Mouse (Mus musculus) neural tube, embryonic 12.5 days (tissue): ENCODE results near the gene Atxn1. TPM values are rescaled to one million over a fixed set of nuclear protein-coding genes. Genes with fewer than 3 reads are reported as not detected.
A peak's percentile ranks its signal among the peaks of the same experiment; 100 is the strongest.

Experiments
- ATAC-seq: fragments of 200-750 bp; cut with Nextera tagmentation; 2 replicates; pipeline ENCODE4 v1.8.0; 2017; ENCODE audit warnings: low read depth, mild to moderate bottlenecking, moderate TSS enrichment, moderate library complexity; ENCODE audit not compliant: low FRiP score
- H3K27ac ChIP-seq: fragments of 300-500 bp; sonication (generic); 2 replicates; pipeline ENCODE4 v1.5.1; 2016
- H3K27me3 ChIP-seq: fragments of 300-500 bp; sonication (generic); replicated peaks from 2 replicates; pipeline ENCODE4 v1.6.1; 2016; ENCODE audit warnings: mild to moderate bottlenecking
- H3K36me3 ChIP-seq: fragments of 300-500 bp; sonication (generic); 2 replicates; pipeline ENCODE4 v1.6.1; 2016; ENCODE audit warnings: mild to moderate bottlenecking
- H3K4me1 ChIP-seq: fragments of 300-500 bp; sonication (generic); 2 replicates; pipeline ENCODE4 v1.6.1; 2016
- H3K4me2 ChIP-seq: fragments of 300-500 bp; sonication (generic); replicated peaks from 2 replicates; pipeline ENCODE4 v1.6.1; 2016; ENCODE audit warnings: mild to moderate bottlenecking
- H3K4me3 ChIP-seq: fragments of 300-500 bp; sonication (generic); 2 replicates; pipeline ENCODE4 v1.5.1; 2016
- H3K9ac ChIP-seq: fragments of 300-500 bp; sonication (generic); 2 replicates; pipeline ENCODE4 v1.6.1; 2016; ENCODE audit warnings: mild to moderate bottlenecking
- H3K9me3 ChIP-seq: fragments of 300-500 bp; sonication (generic); 2 replicates; pipeline ENCODE4 v1.6.1; 2016; ENCODE audit warnings: mild to moderate bottlenecking
- WGBS: fragments of 180-500 bp; shearing (Covaris S2); methylation state at CpG from one replicate; pipeline ENCODE4 v1.1.7; 2016; 5-methylcytosine and 5-hydroxymethylcytosine counted together
- polyA plus RNA-seq: library from polyadenylated mRNA; unstranded; fragments of >200 nt; fragmentation: Nextera tagmentation; extraction: Ambion mirVana; gene quantifications from 2 replicates; pipeline ENCODE4 v1.2.1, GENCODE M21; 2016

The Atxn1 gene
- polyA plus RNA-seq, 1 experiment from 2014 or later: 3.4 TPM

DNA sequence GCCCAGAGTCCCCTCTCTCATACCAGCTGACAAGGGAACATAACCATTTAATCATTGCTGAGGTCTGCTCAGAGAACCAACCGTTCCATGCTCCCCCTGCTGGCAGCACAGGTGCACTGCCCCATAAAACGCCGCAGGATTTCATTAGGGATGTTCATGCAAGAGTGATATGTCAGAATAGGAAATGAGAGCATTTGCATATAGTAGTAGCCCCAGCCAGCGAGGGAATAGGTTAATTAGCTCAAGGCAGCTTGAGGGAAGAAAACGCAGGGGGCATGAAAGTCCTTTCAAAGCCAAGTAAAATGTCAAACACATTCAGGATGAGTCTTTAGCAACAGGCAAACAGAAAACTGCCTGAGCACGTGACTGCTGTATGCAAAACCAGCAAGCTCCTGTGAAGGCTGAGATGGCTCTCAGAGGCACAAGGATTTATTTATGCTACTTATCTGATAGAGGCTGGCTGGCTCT, 393.0 kb downstream of the Atxn1 start:
- peaks cover 4% of the 10 kb centered on the region; the same call in 1 of the 2 replicates for H3K36me3 ChIP-seq
- no peaks in the 10 kb centered on the region for H3K9me3 ChIP-seq
- peak; percentile 58 for ATAC-seq
- H3K4me1 ChIP-seq: peaks cover 7% of the 10 kb centered on the region
- H3K27ac ChIP-seq: no peak overlapping the region
- H3K27me3 ChIP-seq: no peaks in the 10 kb centered on the region
- 1% methylated on average over 6 of the region's 6 CpGs for WGBS
- no peak overlapping the region for H3K9ac ChIP-seq
- no peak overlapping the region for H3K4me2 ChIP-seq
- H3K4me3 ChIP-seq: no peak overlapping the region

DNA sequence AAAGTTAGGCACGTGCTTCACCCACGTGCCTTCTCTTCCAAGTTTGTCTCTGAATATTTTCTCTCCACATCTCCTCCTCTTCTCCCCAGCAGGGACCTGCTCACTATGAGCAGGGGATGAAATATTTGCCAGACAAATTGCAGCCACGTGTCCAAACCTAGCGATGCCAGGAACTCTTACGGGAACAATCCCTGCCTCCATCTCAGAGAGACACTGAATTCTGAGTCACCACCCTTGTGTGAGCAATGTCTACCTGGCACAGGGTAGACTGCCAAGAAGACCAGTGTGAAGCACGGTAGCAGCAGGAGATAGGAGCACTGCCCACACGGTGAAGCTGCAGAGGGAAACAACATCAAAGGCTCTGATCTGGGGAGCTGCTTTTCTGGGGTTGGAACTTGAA, 394.9 kb downstream of the Atxn1 start:
- H3K27me3 ChIP-seq: no peaks in the 10 kb centered on the region

DNA sequence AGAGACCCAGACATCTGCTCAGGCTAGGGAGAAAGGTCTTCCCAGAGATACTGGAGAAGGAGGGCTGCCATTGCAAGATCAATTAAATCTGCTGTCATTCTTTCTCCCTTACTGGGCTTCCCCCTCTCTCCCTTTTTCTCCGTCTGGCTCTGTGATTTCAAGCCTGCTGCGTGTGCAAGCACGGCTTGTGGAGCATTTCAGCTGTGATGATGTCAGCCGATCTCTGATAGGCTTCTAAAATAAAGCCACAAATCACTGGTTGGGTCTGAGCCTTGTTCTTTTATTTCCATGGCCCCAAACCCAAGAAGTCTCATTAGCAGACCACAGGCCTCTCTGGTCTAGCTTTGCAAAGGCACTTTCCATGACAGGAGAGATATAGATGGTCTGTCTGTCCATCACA, 399.9 kb downstream of the Atxn1 start:
- Histone ChIP-seq H3K36me3 (peaks cover 7% of the 10 kb centered on the region; the same call in 1 of the 2 replicates), H3K4me3 (no peak overlapping the region), H3K4me1 (no peaks in the 10 kb centered on the region), H3K27me3 (no peaks in the 10 kb centered on the region), H3K9ac (no peak overlapping the region), H3K27ac (no peak overlapping the region), H3K4me2 (no peak overlapping the region), H3K9me3 (no peaks in the 10 kb centered on the region)
- ATAC-seq: no peak
- 74% methylated on average over 4 of the region's 4 CpGs for WGBS

More for the DNA sequence above, 394.9 kb downstream of the Atxn1 start:
- H3K27ac ChIP-seq: no peak overlapping the region
- H3K4me1 ChIP-seq: peaks cover under 1% of the 10 kb centered on the region; the same call in 1 of the 2 replicates
- ATAC-seq: no peak
- no peak overlapping the region for H3K9ac ChIP-seq
- no peak overlapping the region for H3K4me3 ChIP-seq
- H3K36me3 ChIP-seq: peaks cover 7% of the 10 kb centered on the region; the same call in 1 of the 2 replicates
- WGBS: 76% methylated on average over 7 of the region's 7 CpGs
- H3K4me2 ChIP-seq: no peak overlapping the region
- no peaks in the 10 kb centered on the region for H3K9me3 ChIP-seq

DNA sequence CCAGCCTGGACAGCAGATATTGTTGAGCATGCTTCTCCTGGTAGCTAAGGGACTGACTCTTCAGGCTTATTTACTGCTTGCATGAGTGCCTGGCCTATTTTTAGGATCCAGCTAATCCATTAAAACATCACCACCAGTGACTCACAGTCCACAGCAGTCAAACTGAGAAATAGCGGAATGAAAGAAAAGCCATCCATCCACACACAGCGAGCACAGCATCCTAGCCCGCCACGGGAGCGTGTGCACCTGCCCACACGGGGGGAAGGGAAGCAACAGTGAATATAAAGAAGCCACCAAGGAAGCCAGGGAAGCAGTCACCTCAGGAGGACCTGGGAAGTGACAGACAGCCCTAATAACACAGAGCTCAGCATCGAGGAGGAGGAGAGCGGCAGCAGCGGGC, 402.8 kb downstream of the Atxn1 start:
- 77% methylated on average over 9 of the region's 9 CpGs for WGBS
- no peak overlapping the region for H3K9ac ChIP-seq

DNA sequence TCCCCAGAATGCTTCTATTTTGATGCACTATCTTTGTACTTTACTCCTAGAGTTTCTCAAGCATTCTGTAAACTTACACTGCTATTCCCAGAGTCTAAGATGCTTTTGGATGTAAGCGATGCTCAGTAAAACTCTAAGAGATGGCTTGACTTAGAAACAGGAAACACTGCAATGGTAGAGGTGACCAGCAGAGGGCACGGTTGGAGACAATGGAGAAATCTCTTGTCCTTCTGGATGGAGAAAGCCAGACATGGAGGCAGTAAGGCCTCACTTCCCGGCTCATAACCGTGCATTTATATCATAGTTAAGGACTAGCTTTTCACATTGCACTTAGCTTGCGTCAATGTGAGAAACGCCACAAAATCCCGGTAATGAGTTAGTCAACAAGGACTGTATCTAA, 404.3 kb downstream of the Atxn1 start:
- H3K9me3 ChIP-seq: no peaks in the 10 kb centered on the region
- no peak overlapping the region for H3K27ac ChIP-seq
- H3K4me2 ChIP-seq: no peak overlapping the region
- WGBS: 78% methylated on average over 7 of the region's 7 CpGs
- no peaks in the 10 kb centered on the region for H3K27me3 ChIP-seq
- ATAC-seq: no peak
- no peaks in the 10 kb centered on the region; the same call in 1 of the 2 replicates for H3K4me1 ChIP-seq
- H3K4me3 ChIP-seq: no peak overlapping the region
- H3K36me3 ChIP-seq: no peaks in the 10 kb centered on the region
- no peak overlapping the region for H3K9ac ChIP-seq

More for the DNA sequence above, 402.8 kb downstream of the Atxn1 start:
- no peaks in the 10 kb centered on the region for H3K9me3 ChIP-seq
- H3K36me3 ChIP-seq: peaks cover 4% of the 10 kb centered on the region; the same call in 1 of the 2 replicates
- no peaks in the 10 kb centered on the region for H3K27me3 ChIP-seq
- no peak overlapping the region for H3K4me2 ChIP-seq
- no peak overlapping the region for H3K4me3 ChIP-seq
- no peak for ATAC-seq
- H3K27ac ChIP-seq: no peak overlapping the region
- no peaks in the 10 kb centered on the region; the same call in 1 of the 2 replicates for H3K4me1 ChIP-seq

DNA sequence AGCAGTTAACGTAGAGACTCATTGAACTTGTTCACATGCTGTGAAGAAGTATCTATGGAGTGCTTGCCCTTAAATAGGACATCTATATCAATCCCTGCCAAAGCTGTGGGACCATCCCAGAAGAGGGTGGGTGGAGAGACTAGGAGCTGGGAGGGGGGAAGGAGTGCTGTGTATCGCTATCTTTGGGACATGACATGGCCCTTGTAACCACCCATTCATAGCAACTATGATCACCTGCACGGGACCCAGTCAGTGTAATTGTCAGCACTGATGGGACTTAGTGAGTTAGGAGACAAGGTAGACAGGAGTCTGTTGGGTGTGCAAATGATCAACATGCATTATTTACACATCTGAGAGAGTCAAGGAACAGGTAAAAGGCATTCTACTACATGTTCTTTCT, 405.6 kb downstream of the Atxn1 start:
- 88% methylated on average over 3 of the region's 3 CpGs for WGBS
- Histone ChIP-seq H3K36me3 (no peaks in the 10 kb centered on the region), H3K27ac (no peak overlapping the region), H3K4me3 (no peak overlapping the region), H3K4me1 (no peaks in the 10 kb centered on the region; the same call in 1 of the 2 replicates), H3K4me2 (no peak overlapping the region), H3K9ac (no peak overlapping the region), H3K9me3 (no peaks in the 10 kb centered on the region), H3K27me3 (no peaks in the 10 kb centered on the region)
- no peak for ATAC-seq

DNA sequence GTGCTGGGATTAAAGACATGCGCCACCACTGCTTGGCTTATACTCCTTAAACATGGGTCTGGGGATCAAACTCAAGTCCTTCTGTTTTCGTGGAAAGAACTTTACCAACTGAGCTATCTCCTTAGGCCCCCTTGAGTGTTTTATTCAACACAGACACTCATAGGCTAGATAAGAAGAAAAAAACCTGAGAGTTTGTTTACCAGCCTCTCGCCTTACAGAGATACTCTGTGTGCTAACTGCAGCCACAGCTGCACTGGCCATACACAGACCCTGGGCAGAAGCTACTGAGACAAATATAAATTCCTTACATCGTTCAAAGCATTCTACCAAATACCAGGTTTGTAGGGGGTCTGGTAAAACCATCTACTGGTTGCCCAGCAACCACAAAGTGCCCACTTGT, 406.4 kb downstream of the Atxn1 start:
- no peaks in the 10 kb centered on the region for H3K36me3 ChIP-seq
- no peaks in the 10 kb centered on the region for H3K27me3 ChIP-seq
- H3K27ac ChIP-seq: no peak overlapping the region
- ATAC-seq: no peak
- H3K9ac ChIP-seq: no peak overlapping the region
- 73% methylated on average over 4 of the region's 4 CpGs for WGBS
- no peak overlapping the region for H3K4me3 ChIP-seq
- no peak overlapping the region for H3K4me2 ChIP-seq
- H3K9me3 ChIP-seq: no peaks in the 10 kb centered on the region
- H3K4me1 ChIP-seq: no peaks in the 10 kb centered on the region; the same call in 1 of the 2 replicates

DNA sequence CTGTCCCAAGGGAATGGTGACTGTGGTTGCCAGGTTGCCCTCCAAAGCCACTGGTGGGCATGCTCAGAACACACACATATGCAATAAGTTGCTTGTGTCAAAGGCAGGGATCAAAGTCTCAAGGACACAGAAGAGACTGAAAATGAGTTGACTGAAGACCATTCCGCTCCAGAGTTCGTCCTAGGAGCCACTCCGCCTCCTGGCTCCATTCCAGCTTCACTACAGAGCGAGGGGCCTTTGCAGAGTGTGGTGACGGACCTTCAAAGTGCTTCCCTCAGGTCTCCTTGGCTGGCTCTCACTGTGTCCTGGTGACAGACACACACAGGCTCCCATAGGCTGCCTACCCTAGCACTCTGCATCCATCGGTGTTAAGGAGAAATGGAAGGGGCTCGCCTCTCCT, 411.1 kb downstream of the Atxn1 start:
- no peaks in the 10 kb centered on the region for H3K9me3 ChIP-seq
- no peak overlapping the region for H3K4me3 ChIP-seq
- H3K4me1 ChIP-seq: peaks cover 4% of the 10 kb centered on the region
- H3K9ac ChIP-seq: no peak overlapping the region
- 73% methylated on average over 7 of the region's 7 CpGs for WGBS
- ATAC-seq: no peak
- no peak overlapping the region for H3K4me2 ChIP-seq
- no peaks in the 10 kb centered on the region for H3K27me3 ChIP-seq
- H3K36me3 ChIP-seq: no peaks in the 10 kb centered on the region
- H3K27ac ChIP-seq: no peak overlapping the region

DNA sequence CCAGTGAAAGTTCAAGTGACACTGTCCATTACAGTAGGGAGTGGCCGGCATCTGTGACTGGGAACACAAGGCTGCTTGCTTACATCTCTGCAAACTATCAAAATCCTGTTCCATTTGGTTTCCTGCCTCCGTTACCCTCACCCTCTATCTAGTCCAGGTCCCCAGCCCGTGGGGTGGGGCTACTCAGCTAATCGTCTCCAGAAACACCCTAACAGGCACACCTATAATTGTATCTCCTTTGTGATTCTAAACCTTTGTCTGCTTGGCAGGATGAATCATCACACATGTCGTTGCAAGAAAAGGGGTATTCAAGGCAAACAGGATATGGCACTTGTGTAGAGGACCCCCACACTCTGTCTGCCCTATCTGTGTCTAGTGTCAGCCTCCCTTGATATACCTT, 417.3 kb downstream of the Atxn1 start:
- Histone ChIP-seq H3K4me2 (no peak overlapping the region), H3K36me3 (no peaks in the 10 kb centered on the region), H3K4me1 (peaks cover 4% of the 10 kb centered on the region; the same call in 1 of the 2 replicates), H3K9me3 (no peaks in the 10 kb centered on the region), H3K9ac (no peak overlapping the region), H3K27me3 (no peaks in the 10 kb centered on the region), H3K4me3 (no peak overlapping the region), H3K27ac (no peak overlapping the region)
- WGBS: 76% methylated on average over 5 of the region's 5 CpGs
- no peak for ATAC-seq

DNA sequence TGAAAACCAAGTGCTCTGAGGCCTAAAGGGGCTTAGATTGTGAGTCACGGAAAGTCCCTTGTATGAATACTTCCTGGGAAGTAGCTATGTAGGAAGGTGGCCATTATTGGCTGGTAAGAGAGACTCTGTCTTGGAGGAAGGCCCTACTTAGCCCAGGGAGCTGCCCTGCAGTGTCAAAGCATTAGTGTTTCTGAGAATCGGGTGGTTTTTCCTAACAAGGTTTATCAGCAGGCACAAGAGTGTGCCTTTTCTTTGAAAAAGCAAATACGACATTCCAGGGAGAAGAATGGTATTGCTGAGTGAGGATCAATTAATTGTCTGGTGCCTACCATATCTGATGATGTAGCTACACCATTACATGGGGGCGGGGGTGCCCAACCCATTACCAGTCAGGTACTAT, 417.9 kb downstream of the Atxn1 start:
- H3K9me3 ChIP-seq: no peaks in the 10 kb centered on the region
- H3K4me3 ChIP-seq: no peak overlapping the region
- H3K4me2 ChIP-seq: no peak overlapping the region
- no peak overlapping the region for H3K27ac ChIP-seq
- no peak overlapping the region for H3K9ac ChIP-seq
- no peak for ATAC-seq
- no peaks in the 10 kb centered on the region for H3K36me3 ChIP-seq
- no peaks in the 10 kb centered on the region for H3K27me3 ChIP-seq
- WGBS: 85% methylated on average over 4 of the region's 4 CpGs
- H3K4me1 ChIP-seq: peaks cover 4% of the 10 kb centered on the region; the same call in 1 of the 2 replicates

DNA sequence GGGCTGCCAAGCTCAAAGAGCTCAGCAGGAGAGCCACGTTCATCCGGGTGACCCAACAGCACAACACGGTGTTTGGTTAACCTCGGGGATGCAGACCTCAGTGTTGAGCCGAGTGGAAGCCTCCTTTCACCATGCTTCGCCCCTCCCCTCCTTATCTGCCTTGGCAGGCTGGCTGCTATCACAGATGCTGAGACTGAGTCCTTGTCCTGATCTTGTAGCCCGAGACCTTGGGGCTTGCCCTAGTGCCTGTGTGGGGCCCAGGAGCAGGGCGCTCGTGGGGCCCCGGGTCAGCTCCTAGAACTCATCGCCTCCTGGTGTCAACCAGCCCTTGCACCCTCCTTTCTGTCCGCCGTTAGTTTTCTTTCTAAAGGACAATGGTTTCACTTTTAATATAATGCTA, 418.8 kb downstream of the Atxn1 start:
- no peaks in the 10 kb centered on the region for H3K27me3 ChIP-seq
- H3K9ac ChIP-seq: no peak overlapping the region
- peaks cover 4% of the 10 kb centered on the region; the same call in 1 of the 2 replicates for H3K4me1 ChIP-seq
- H3K36me3 ChIP-seq: no peaks in the 10 kb centered on the region
- ATAC-seq: no peak
- H3K9me3 ChIP-seq: no peaks in the 10 kb centered on the region
- H3K27ac ChIP-seq: no peak overlapping the region
- 91% methylated on average over 13 of the region's 13 CpGs for WGBS
- H3K4me3 ChIP-seq: no peak overlapping the region
- H3K4me2 ChIP-seq: no peak overlapping the region

DNA sequence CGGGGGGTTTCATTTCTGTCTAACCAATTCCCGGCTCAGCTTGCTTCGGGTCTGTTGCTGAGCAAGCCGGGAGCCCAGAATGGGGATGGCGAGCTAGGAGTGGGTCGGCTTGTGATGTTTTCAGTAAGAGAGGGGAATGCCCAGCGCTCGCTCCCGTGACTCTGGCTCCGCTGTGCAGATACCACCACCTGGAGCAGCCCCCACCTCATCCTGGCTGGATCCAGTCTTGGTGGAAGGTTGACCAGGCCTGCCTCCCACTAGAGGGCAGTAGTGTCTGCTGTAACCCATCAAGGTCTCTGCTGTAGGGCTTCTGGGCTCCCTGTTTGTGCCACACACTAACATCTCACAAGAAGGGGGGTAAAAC, 425.6 kb downstream of the Atxn1 start:
- peak overlapping the region; percentile 60 for H3K4me2 ChIP-seq
- WGBS: 11% methylated on average over 10 of the region's 10 CpGs
- no peaks in the 10 kb centered on the region for H3K36me3 ChIP-seq
- peak; percentile 95 for ATAC-seq
- H3K27ac ChIP-seq: no peak overlapping the region
- no peak overlapping the region for H3K9ac ChIP-seq
- peak overlapping the region; percentile 27; the same call in 1 of the 2 replicates for H3K4me3 ChIP-seq
- H3K27me3 ChIP-seq: no peaks in the 10 kb centered on the region
- no peaks in the 10 kb centered on the region for H3K9me3 ChIP-seq
- H3K4me1 ChIP-seq: peaks cover 6% of the 10 kb centered on the region; the same call in 1 of the 2 replicates

DNA sequence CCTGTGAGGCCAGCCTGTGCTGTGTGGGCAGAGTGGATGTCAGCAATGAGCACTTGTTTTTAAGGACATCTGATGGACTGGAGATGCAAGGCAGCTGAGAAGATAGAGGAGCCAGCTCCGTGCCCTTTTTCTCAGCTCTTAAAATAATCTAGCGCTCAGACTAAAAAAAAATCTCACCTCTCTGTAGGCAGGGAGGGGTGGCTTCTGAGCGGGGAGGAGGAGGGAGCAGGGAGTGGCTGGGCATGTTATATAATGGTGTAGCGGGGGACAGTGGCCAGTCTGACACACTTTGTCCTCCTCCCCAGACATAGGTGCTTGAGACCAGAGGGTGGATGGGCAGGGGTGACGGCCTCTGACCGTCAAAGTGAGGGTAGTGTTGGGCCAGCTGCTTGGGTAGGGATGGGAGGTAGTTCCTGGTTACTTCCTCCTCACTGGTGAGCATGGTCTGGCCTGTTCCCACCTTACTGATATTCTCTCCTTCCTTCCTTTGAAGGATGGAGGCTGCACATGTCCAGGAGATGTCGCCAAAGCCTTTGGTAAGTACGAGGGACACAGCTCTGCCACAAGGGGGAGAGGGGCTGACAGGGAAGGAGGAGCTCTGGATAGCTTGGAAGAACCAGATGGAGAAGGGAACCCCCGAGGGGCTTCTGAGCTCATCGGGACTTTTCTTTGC, 426.1 kb downstream of the Atxn1 start:
- Histone ChIP-seq H3K27me3 (no peaks in the 10 kb centered on the region), H3K4me2 (peak overlapping the region; percentile 60), H3K9me3 (no peaks in the 10 kb centered on the region), H3K4me1 (peaks cover 6% of the 10 kb centered on the region; the same call in 1 of the 2 replicates), H3K36me3 (no peaks in the 10 kb centered on the region), H3K9ac (no peak overlapping the region), H3K27ac (no peak overlapping the region), H3K4me3 (peak overlapping the region; percentile 27; the same call in 1 of the 2 replicates)
- WGBS: 34% methylated on average over 10 of the region's 10 CpGs
- ATAC-seq: peak; percentile 92
